Mouse (Mus musculus) C3H10T1/2 (cell line): ENCODE data around the gene Pitpnm2. TPM values are rescaled to one million over a fixed set of nuclear protein-coding genes. Genes with fewer than 3 reads are reported as not detected.

Experiments used
- polyA plus RNA-seq, 2 experiments: library from polyadenylated mRNA; unstranded; fragments of >200 nt; fragmentation: generic; extraction: Trizol; gene quantifications; one replicate each; pipeline ENCODE4 v1.2.1; 2012; ENCODE audit warnings: missing spikeins in 2 of 2

Pitpnm2 gene
- polyA plus RNA-seq = 1 to 10 TPM; 4.2 to 9.2 TPM

DNA sequence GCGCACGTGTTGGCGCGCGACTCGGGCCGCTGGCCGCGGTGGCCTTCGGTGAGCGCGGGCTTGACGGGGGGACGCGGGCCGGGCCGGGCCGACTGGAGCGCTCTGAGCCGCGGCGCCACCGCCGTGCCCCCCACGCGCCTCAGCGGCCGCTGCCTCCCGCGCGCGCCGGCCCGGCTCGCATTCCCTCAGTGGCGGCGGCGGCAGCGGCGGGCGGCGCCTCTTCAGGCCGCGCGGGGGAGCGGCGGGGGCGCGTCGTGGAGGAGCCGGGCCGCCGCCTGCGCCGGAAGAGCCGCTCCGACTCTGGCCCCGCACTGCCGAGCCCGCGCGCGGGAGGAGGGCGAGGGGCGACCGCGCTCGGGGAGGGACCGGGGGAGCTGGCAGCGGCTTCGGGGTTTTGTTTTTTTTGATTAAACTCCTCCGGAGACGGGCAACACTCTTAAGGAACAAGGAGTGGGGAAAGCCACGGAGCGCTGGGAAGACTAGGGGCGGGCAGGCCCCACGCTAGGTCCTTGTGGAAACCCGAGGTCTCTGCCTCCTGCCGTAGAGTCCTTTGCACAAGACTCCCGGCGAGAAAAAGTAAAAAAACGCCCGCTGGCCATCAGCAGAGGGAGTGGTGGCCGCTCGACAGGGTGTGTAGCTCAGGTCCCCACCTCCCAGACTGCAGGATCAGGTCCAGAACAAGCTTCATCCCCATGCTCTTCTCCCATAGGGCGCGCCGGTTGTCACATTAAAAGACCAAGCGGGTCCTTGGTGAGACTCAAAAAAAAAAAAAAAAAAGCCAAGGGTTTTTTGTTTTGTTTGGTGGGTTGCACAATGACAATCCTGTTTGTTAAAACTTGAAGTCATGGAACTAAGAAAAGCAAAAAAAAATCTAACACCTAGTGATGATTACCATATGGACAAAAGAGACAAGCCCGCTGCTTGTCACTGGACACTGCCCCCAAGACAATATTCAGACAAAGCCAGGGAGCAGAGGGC is at the start of gene Pitpnm2:
Gene Pitpnm2 (minus strand): TSS at position 147 of the 978 bp plus-strand sequence.

DNA sequence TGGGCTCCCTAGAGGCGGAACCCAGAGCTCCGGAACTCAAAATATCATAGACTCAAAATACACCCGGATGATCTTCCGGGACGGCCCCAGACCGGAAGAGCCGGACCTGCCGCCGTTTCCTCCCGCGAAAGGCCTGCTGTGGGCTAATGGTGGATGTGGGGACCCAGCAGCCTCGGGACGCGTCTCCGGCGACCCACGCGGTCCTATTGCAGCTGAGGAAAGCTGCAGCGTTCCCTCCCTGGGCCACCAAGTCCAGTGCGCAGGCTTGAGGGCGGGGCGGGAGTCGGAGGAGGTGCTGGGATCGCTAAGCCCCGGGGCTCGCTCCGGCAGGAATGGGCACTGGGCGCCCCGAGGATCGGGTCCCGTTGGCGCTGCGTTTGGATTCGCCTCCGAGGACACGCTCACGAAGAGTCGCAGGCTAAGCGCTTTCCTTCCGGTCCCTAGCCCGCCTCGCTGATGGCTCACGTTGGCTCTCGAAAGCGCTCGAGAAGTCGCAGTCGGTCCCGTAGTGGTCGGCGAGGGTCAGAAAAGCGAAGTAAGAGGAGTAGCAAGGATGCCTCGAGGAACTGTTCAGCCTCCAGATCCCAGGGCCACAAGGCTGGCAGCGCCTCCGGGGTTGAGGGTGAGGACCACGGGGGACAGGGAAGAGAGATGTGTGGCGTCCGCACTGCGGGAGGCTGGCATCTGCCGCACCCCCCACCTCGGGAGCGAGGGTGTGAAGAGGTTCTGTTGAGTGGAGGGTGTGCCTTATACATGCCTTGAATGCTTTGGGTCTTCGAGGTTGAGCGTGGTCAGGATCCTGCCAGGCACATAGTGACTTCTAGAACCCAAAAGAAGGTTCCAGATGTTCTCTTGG is 133.3 kb downstream of the Pitpnm2 start, which contains the start of gene Arl6ip4:
Gene Arl6ip4 (plus strand): TSS at position 100 of the 856 bp plus-strand sequence.

GRCm38 (mm10) chr5:124111742-124112497 is 137.6 kb downstream of the Pitpnm2 start, which contains the start of gene Ogfod2:
TSS of gene Ogfod2 (plus strand) at chr5:124112297.

DNA sequence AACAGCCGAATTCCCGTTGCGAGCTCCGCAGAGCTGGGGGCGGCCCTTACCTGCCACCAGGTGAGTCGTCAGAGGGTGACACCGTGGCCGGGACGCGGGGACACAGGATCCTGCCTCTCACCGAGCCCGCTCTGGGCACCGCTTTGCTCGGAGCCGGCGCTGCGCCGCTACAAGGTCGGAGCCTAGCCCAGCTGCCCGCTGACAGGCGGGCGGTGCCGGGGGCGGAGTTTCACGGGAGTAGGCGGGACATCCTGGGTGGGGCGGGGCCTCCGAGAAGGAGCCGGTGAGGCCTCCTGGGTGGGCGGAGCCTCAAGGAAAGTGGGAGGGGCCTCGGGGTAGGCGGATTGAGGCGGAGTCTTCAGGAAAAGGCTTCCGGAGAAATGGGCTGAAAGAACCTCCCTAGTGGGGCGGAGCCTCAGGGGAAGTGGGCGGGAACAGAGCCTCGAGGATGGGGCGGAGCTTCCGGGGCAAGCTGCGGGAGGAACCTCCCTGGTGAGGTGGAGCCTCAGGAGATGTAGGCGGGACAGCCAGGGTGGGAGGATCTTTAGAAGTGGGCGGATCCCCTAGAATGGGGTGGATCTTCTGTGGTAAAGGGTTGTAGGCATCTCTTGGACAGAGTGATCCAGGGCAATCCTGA is 153.8 kb downstream of the Pitpnm2 start, which contains the start of gene Abcb9:
Gene Abcb9 (minus strand): TSS at position 203 of the 637 bp plus-strand sequence.

Other genes with a start within 250 kb of the Pitpnm2 start
- gene Vps37b, start 217.5 kb downstream of the Pitpnm2 start, polyA plus RNA-seq = 10 to 100 TPM; 22.6 TPM
- gene Abcb9, start 154.0 kb downstream of the Pitpnm2 start, polyA plus RNA-seq = 1 to 10 TPM; 2.2 to 3.2 TPM
- gene Ogfod2, start 137.5 kb downstream of the Pitpnm2 start, polyA plus RNA-seq = 10 to 100 TPM; 13.7 to 17.9 TPM
- 10 to 100 TPM; 83.0 to 88.9 TPM for gene Arl6ip4, start 133.7 kb downstream of the Pitpnm2 start, polyA plus RNA-seq
- gene Mphosph9, start 78.2 kb upstream of the Pitpnm2 start, polyA plus RNA-seq = 1 to 10 TPM in 1 of 2 experiments, under 1 TPM in 1; 0.33 to 1.7 TPM
- 10 to 100 TPM in 1 of 2 experiments, 1 to 10 TPM in 1; 2.6 to 10.4 TPM for gene 2810006K23Rik, start 78.3 kb upstream of the Pitpnm2 start, polyA plus RNA-seq
- 100 to 1,000 TPM; 161 to 221 TPM for gene Cdk2ap1, start 113.3 kb upstream of the Pitpnm2 start, polyA plus RNA-seq
- gene Sbno1, start 176.2 kb upstream of the Pitpnm2 start, polyA plus RNA-seq = 1 to 10 TPM; 1.2 to 7.5 TPM
- gene Kmt5a, start 190.2 kb upstream of the Pitpnm2 start, polyA plus RNA-seq = 10 to 100 TPM in 1 of 2 experiments, 1 to 10 TPM in 1; 9.5 to 50.7 TPM
- 10 to 100 TPM; 20.7 to 59.3 TPM for gene Rilpl2, start 228.6 kb upstream of the Pitpnm2 start, polyA plus RNA-seq
- 10 to 100 TPM; 11.0 to 13.6 TPM for gene Snrnp35, start 233.4 kb upstream of the Pitpnm2 start, polyA plus RNA-seq